Mouse (Mus musculus) erythroblast, adult 5-6 weeks (primary cell): Measurements from ENCODE around the gene Pnkd. TPM values are rescaled to one million over a fixed set of nuclear protein-coding genes. Genes with fewer than 3 reads are reported as not detected.

Experiments
- ATAC-seq: replicated peaks from 2 replicates; pipeline ENCODE4 v1.8.0; 2016; ENCODE audit warnings: moderate number of reproducible peaks, mild to moderate bottlenecking, moderate TSS enrichment, inconsistent platforms; ENCODE audit not compliant: poor library complexity, low FRiP score, severe bottlenecking
- total RNA-seq, 2 experiments: library from RNA; stranded (forward) in 1 of 2; stranded (reverse) in 1 of 2; fragments of 150-400 nt in 1 of 2; fragments of 200-764, 138-1000 nt in 1 of 2; gene quantifications; 2 replicates each; pipeline versions ENCODE4 v1.2.3 to v1.2.4; 2015 to 2017; ENCODE audit warnings: low replicate concordance in 2 of 2

Gene Pnkd
- total RNA-seq, 2 experiments from 2014 or later: 2.4 to 17.7 TPM

DNA sequence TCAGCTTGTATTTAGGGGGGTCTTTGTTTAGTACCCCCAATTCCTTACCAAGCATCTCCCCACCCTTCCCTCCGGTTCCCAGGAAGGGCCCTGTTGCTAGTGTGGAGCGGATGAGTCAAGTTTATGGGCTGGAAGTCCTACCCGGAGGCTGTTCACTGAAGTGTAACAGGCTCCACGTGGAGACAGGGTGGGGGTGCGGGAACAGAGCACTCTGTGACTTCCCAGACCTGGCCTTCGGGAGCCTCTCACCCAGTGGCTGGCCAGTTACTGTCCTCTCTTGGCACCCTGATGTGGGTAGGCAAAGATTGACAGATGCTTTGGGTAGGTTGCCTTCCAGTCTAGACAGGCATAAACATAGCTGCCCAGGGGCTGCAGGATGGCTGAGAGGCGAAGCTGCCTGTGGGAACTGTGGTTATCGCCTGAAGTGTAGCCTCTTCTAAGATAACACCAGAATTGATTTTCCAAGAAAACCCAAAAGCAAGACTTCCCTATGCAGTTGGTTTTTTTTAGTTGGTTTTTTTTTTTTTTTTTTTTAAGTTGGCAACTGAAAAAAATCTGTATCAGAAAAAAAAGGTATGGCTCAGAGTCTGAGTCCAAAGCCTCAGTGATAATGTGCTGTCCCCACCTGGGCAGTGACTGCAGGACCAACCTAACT, 6.7 kb upstream of the Pnkd start:
- no peak for ATAC-seq

DNA sequence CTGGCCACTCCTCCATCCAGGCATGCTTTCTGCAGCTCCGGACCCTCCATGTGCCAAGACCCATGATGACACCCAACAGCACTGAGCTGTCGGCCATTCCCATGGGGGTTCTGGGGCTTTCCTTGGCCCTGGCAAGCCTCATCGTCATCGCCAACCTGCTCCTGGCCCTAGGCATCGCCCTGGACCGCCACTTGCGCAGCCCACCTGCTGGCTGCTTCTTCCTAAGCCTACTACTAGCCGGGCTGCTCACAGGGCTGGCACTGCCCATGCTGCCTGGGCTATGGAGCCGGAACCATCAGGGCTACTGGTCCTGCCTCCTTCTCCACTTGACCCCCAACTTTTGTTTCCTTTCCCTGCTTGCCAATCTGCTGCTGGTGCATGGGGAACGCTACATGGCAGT, 6.2 kb upstream of the Pnkd start, which contains the start of gene Gpbar1:
Gene Gpbar1, plus strand, starts transcription at position 13 of the 400 bp plus-strand sequence.
- ATAC-seq: no peak

DNA sequence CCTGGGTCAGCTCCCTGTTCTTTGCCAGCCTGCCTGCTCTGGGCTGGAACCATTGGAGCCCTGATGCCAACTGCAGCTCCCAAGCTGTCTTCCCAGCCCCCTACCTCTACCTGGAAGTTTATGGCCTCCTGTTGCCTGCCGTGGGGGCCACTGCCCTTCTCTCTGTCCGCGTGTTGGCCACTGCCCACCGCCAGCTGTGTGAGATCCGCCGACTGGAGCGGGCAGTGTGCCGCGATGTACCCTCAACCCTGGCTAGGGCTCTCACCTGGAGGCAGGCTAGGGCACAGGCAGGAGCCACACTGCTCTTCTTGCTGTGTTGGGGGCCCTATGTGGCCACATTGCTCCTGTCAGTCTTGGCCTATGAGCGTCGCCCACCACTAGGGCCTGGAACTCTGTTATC, 5.7 kb upstream of the Pnkd start:
- ATAC-seq: no peak

DNA sequence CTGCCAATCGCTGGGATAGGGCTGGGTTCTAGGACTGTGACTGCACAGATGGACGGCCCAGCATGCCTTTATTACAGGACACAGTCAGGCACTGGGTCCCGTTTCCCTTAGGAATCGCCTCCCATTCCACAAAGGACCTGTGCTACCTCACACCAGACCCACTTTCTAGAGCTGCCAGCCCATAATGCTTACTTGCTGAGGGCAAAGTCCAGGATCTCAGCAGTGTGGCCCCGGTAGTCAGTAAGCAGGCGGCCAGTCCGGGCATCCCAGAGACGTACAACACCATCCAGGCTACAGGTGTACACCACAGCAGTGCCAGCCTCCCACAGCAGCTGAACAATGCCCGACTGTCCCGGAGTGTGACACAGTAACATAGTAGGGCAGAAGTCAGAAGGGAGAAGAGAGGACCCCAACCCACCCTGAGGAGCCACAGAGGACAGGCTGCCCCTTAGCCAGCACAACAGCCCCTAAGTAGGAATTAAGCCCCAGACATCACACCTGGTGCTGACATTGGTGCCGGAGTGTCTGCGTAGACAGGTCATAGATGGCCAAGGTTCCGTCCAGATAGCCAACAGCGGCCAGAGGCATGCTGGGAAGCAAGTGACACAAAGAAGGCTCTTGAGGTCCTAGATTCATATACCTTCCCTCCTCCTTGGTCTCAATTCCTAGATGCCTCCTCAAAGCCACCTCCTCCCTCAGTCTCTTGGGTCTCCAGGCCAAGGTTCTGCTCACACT, 4.0 kb upstream of the Pnkd start:
- no peak for ATAC-seq

DNA sequence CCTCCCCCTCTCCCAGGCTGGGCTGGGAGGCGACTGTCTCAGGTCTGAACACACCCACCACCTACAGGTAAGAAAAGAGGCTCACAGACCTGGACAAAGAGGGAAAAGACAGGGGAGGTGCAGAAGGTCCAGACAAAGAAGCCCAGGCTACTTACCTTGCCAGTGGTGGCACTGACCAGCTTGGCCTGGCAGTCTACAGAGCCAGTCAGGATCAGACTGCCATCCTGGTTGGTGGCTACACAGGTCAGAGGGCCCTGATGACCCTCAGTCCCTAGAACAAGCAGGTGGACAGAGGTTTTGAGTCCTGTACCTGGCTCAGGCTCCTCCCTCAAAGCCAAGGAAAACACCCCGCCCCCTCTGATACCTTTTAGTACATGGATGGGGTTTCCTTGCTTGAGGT, 3.4 kb upstream of the Pnkd start:
- no peak for ATAC-seq

DNA sequence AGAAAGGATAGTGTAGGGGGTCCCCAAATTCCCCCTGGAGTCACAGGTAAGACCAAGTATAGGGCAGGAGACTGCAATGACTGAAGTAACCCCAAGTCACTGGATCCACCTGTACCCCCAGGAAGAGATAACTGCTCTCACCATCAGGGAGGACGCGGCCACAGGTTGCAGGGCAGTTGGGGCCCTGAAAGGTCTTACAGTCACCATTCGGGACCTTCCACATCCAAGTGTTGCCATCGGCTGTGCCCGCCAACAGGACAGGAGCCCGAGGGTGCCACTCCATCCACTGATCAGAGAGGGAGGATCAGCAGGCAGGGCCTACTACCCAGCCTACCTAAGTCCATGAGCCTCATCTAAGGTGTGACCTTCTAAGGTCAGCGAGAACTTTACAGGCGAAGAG, 2.8 kb upstream of the Pnkd start:
- ATAC-seq: no peak

DNA sequence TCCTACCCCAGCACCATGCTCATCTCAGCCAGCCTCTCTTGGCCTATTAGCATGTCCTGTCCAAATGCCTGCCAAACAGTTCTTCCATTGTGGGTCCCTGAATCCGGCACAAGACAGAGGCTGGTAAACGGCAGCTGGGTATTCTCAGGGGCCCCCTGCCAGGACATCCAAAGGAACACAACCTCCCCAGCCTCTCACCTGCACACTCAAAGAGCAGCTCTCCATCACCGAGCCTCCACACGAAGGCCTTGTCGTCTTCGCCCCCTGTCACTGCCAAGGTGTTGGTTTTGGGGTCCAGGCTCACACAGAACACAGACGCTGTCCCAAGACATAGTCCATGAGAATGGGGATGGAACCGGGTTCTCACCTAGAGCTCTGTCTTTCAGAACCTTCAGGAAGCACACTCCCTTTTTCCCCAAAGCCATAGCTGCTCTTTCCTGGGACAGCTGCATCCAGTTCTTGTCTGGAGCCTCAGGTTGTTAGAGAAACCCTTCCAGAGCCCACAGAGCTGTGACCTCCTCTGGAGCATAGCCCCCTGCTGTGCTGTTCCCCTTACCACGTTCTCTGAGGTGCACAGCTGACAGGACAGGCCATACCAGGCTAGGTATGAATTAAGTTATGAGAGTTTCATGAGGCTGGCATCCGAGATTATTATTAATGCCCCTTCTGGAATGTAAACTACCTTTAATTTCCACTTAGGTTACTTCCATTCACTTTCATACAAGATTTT, 1.7 kb upstream of the Pnkd start:
- no peak for ATAC-seq

DNA sequence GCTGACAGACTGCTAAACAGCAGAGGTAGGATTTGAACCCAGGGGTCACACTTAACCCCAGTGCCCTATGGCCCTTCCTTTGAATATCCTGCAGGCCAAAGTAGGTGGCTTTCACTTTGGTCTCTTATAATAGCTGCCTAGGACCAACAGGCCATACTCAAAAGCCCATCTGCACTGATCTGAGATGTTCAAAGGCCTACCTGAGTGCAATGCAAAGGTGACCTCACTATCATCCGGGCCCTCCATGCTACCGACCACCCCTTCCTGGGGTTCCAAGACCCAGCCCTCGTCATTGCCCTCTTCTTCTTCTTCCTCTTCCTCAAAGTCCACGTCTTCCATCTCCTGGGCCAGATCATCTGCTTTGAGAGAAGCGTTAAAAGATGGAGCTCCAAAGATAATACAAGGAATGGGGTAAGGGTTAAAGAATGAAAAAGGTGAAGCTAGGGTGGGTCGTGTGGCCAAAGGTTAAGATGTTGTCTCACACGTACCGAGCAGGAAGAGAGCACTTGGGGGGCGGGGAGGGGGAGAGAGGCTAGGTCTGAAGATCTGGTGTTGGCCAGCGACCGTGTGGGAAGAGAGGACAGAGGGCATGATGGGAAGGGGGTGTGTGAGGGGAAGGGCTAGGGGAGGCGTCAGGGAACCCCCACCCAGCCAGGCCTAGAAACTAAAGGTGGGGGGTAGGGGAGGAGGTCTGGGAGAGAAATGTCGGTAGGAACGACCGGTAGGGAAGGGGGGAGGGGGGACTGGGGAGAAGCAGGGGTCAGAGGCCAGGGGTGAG, 855 bp upstream of the Pnkd start:
- ATAC-seq: peak; percentile 4

DNA sequence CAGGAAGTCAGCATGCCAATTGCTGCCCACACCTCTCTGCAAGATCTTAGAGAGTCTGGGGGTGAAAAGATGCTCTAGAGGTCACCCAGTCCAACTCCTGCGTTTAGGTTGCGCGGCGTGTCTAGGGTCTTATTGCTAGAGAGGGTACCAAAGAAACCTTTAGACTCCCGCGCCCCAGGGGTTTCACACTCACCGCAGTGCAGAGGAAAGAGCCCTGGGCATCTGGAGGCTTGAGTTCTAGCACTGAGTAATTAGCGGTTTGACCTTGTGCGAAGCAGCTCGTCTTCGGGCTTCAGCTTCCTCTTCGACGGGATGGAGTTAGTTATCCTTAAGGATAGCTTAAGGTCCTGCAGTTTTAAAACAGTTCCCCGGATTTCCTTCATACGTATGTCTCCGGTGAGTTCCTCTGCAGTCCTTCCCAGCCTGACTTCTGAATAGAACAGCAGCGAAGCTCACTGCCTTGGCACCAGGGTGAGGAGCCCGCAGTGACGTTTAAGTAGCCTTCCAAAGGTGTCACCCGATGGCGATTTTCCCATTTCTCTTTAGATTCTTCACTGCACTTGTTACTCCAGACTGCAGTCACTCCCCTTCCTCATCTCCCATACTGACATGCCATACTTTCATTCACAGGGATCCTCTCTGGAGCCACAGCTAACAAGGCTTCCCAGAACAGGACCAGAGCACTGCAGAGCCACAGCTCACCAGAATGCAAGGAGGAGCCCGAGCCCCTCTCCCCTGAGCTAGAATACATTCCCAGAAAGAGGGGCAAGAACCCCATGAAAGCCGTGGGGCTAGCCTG, 681 bp downstream of the Pnkd start:
- ATAC-seq: 0 out of 2 replicates have a peak, but pooled peaks have one; percentile 1

DNA sequence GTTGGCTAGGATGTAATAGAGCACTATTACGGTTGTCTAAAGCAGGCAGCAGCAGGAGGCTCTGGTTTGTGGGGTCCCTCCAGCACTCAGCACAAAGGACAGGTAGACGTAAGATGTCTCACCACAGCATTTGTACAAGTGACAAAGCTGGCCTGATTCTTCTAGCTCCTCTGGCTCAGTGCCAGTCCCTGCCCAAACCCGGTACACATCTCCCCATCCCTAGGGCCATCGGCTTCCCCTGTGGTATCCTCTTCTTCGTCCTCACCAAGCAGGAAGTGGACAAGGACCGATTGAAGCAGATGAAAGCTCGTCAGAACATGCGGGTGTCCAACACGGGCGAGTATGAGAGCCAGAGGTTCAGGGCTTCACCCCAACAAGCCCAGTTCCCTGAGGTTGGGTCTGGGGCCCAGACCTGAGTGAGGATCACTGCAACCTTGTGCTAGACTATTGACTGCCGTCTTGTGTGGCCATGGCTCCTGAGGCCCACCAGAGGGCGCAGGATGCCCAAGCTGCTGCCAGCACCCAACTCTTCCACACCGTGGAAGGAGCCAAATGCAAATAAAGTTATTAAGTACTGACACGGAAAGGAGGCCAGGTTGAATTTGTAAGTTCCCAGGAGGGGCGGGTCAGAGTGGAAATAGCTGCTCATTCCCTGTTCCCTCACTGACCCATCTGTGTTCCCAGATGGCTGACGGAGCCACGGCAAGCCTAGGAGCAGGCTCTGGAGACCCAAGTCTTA, 2.3 kb downstream of the Pnkd start:
- peak; percentile 36; the same call in 1 of the 2 replicates for ATAC-seq

DNA sequence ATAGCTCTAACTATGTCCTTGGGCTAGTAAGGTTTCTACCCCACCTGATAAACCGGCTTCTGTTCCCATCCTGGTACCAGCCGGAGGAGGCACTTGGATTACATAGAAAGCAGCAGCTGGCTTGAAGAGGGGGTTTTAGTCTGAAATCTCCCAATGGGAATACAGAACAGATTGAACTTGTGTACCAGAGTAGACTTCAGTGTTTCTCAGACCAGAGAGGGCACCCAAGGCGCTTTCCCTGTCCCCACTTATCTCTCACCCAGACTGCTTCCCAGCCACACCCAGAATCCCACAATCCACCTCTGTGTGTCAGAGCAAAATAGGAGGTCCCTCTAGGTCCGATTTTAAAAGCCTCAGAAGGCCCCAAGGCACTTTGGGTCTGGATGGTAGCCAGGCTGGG, 3.6 kb downstream of the Pnkd start:
- ATAC-seq: no peak

DNA sequence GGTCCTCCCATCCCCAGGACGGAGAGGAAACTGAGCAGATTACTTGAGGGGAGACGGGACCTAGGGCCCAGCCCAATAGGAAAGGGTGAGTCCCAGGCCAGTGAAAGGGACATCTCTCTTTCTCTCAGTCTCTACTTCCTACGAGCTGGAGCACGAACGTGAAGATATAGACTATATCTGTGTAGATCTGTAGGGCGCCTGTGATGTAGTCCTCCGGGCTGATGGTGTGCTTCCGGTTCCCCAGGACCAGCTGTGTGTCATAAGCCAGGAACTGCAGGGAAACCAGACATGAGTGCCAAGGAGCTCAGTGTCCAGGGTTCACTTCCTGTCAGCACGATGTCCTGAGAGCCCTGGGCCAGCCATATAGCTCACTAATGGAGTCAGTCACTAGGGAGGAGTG, 4.5 kb downstream of the Pnkd start:
- no peak for ATAC-seq

DNA sequence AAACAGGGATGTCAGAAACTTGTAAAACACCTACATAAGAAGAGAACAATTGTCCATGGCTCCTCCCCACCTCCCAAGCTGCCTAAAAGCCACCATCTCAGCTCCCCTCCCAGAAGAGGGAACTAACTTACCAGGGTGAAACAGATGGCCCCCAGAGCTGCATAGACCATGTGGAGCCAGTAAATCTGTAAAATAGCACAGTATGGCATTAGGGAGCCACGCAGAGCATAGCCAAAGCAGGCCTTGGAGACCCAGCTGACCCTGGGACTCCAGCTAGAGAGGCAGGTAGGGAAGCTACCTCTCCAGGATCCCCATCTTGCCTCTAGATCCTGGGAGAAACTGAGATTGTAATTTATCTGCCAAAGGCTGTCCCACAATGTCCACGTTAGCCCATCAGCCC, 5.0 kb downstream of the Pnkd start:
- ATAC-seq: no peak

DNA sequence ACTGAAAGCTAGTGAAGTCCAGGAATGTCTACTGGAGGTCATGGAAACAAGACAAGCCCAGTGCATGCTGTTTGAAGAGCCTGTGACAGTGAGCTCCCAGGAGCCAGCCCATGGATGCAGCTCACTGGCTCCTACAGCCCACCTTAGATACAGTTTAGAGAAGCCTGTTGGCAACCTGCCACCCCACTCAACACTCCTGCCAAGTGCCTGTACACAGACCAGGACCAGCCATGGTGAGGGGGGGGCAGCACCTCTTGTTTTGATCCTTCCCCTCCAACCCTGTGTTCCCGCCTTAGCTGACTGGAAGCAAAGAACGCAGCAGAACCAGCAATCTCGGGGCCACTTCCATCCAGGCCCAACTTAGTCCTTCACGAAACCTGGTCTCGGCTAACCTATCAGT, 5.4 kb downstream of the Pnkd start:
- ATAC-seq: no peak

DNA sequence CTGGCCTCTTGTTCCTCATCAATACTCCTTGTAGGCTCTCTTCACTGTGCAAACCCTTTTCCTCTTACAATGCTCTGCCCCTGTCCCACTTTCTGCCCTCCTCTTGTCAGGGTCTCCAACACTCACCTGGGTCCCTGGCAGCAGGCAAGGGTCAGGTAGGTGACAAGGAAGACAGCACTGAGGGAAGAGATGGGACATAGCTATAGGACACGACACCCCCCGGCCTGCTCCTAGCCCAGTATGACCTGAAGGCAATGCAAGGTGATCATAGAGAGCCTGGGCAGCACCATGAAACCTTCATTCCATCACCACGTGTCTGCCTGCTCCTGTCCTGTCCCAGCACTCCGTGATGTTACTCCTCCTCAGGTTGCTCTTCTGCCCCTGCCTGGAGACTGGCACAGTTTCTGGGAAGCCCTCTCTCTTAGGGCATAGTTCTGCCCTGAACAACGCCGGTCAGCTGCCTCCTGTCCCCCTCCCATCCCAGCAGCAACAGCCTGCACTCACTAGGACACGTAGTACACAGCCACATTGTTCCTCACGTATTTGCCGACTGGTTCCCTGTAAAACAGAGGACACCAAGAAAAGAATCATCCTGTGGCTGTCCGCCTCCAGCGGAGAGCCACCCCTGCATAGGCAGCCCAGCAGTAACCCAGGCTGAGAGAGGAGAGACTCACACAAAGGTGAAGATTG, 7.7 kb downstream of the Pnkd start:
- no peak for ATAC-seq

DNA sequence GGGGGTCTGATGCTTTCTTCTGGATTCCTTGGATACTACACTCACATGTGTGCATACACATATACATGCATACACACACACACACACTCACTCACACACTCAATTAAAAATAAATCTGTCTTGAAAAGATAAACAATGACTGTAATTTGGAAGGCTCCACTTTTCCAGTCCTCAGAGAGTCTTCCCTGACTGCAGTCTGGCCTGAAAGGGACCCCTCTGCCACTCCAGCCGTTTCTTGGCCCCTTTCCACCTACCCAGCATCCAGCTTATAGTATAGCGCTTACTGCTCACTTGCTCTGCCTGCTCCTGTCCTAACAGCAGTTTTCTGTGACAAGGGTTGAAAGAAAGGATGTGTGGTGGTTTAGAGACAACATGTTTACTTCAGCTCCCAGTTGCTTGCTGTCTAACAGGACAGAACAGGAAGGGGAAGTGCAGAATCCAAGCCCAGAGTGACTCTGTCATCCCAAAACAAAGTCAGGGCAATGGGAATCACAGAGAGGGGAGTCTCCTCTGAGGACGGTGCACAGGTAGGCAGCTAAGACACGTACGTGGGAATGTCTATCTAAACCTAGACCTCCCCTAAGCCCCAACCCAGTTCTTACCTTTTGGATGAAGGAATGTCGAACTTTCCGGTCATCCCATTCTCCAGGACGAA, 8.7 kb downstream of the Pnkd start:
- ATAC-seq: no peak

DNA sequence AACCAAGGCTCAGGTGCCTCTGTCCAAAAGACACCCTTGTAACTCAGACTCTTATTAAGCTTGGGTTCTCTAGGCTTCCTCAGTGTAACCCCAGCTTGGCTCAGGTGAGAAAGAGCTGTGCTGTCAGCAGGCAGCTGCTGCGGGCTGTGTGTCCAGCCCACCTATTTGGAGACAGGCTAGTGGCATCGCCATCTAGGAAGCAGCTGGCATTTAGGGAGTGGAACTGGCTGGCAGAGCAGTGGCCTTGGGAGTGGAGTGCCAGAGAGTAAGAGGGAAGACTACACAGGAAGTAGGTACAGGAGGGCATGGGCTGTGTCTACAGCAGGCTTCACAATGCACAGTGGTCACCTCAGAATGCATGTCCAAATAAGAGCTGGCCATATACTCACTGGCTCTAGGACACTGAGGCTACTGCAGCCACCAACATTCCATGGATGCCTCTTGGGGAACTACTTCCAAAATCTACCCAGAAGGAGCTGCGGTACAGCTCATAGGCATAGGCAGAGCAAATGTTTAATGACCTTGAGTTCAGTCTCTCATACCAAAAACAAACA, 9.4 kb downstream of the Pnkd start:
- no peak for ATAC-seq
